Mouse (Mus musculus): ENCODE results near the gene Ssh1. TPM values are rescaled to one million over a fixed set of nuclear protein-coding genes. Genes with fewer than 3 reads are reported as not detected.

The Ssh1 gene
- polyA plus RNA-seq, 1 experiment = 10.7 TPM

DNA sequence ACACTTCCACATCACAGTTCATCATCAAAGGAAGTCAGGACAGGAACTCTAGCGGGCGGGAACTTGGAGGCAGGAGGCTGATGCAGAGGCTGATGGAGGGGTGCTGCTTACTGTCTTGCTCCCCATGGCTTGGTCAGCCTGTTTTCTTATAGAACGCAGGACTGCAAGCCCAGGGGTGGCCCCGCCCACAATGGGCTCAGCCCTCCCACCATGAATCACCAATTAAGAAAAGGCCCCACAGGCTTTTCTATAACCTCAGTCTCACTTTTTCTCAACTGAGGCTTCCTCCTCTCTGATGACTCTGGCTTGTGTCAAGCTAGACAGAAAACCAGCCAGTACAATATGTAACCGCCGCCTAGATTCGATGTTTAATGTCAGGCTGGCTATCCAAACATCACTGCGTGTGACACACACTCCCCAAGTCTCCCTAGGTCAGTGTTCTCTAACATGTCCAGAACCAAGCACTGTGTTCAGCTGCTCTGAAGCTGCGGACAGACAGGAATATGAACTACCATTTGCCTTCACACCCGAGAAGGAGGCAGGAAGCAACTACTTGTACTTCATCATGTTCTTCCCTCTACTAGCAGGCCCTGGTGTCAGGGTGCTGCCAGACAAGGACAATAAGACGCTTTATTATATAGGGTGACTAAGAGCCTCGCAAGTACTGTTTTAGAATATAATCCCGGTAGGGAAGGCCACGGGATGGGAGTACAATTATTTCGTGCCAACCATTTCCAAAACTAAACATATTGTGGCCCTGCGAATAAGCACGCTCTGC lies 86.5 kb downstream of the Ssh1 start:
- Histone ChIP-seq H3K4me1 (replicated peaks; ENCODE audit: control insufficient read depth, insufficient read depth, low read length) (peaks cover 23% of the 10 kb centered on the region), H3K4me3 (ENCODE audit: control insufficient read depth, insufficient read depth, low read length) (peak overlapping the region; percentile 63), H3K27me3 (ENCODE audit: control insufficient read depth, insufficient read depth, low read length) (no peaks in the 10 kb centered on the region), H3K27ac (ENCODE audit: control insufficient read depth, insufficient read depth, low read length) (peak overlapping the region; percentile 39), H3K36me3 (ENCODE audit: control insufficient read depth, insufficient read depth, low read length) (no peaks in the 10 kb centered on the region)
- TF ChIP-seq POLR2A (IDR thresholded peaks at IDR 0.05; ENCODE audit: control insufficient read depth, extremely low read depth, insufficient read depth, low read length, poor library complexity) (no peak), CTCF (IDR thresholded peaks at IDR 0.05; ENCODE audit: borderline replicate concordance, control insufficient read depth, extremely low read depth, insufficient read depth, low read length, poor library complexity) (no peak)
- DNase-seq = peak; percentile 16
- WGBS = 25% methylated on average over 17 of the region's 17 CpGs

- H3K36me3 ChIP-seq (ENCODE audit: control insufficient read depth, insufficient read depth, low read length) = no peaks in the 10 kb centered on the region
- no peaks in the 10 kb centered on the region for H3K27me3 ChIP-seq (ENCODE audit: control insufficient read depth, insufficient read depth, low read length)
- TF ChIP-seq POLR2A (IDR thresholded peaks at IDR 0.05; ENCODE audit: control insufficient read depth, extremely low read depth, insufficient read depth, low read length, poor library complexity) (no peak), CTCF (IDR thresholded peaks at IDR 0.05; ENCODE audit: borderline replicate concordance, control insufficient read depth, extremely low read depth, insufficient read depth, low read length, poor library complexity) (no peak)
- H3K27ac ChIP-seq (ENCODE audit: control insufficient read depth, insufficient read depth, low read length) = no peak overlapping the region
- no peak overlapping the region for H3K4me3 ChIP-seq (ENCODE audit: control insufficient read depth, insufficient read depth, low read length)
- H3K4me1 ChIP-seq (replicated peaks; ENCODE audit: control insufficient read depth, insufficient read depth, low read length) = peaks cover 26% of the 10 kb centered on the region
- DNase-seq = no peak
- WGBS = 79% methylated on average over 4 of the region's 4 CpGs
These were observed 88.7 kb downstream of the Ssh1 start for GRCm38 (mm10) chr5:113904987-113905386.

DNA sequence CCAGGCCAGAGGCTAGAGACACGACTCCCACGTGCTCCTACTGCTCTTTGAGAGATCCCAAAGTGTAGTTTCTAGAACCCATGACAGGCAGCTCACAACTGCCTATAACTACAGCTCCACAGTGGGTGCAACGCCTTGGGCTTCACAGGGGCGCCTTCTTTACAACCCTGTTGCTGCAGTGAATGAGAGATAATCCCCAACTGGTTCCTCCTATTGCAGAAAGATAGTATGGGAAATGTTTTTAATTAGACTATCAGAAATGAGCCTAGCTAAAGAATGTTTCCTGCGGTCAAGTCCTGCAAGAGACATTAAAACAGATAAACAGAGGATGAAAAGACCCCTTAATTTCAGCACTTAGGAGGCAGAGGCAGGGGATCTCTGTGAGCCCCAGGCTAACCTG lies 90.7 kb downstream of the Ssh1 start:
- H3K27me3 ChIP-seq (ENCODE audit: control insufficient read depth, insufficient read depth, low read length) = no peaks in the 10 kb centered on the region
- peaks cover 30% of the 10 kb centered on the region for H3K4me1 ChIP-seq (replicated peaks; ENCODE audit: control insufficient read depth, insufficient read depth, low read length)
- no peak for DNase-seq
- H3K36me3 ChIP-seq (ENCODE audit: control insufficient read depth, insufficient read depth, low read length) = no peaks in the 10 kb centered on the region
- TF ChIP-seq CTCF (IDR thresholded peaks at IDR 0.05; ENCODE audit: borderline replicate concordance, control insufficient read depth, extremely low read depth, insufficient read depth, low read length, poor library complexity) (no peak), POLR2A (IDR thresholded peaks at IDR 0.05; ENCODE audit: control insufficient read depth, extremely low read depth, insufficient read depth, low read length, poor library complexity) (no peak)
- WGBS = 93% methylated on average over 5 of the region's 5 CpGs
- H3K4me3 ChIP-seq (ENCODE audit: control insufficient read depth, insufficient read depth, low read length) = no peak overlapping the region
- no peak overlapping the region for H3K27ac ChIP-seq (ENCODE audit: control insufficient read depth, insufficient read depth, low read length)

DNA sequence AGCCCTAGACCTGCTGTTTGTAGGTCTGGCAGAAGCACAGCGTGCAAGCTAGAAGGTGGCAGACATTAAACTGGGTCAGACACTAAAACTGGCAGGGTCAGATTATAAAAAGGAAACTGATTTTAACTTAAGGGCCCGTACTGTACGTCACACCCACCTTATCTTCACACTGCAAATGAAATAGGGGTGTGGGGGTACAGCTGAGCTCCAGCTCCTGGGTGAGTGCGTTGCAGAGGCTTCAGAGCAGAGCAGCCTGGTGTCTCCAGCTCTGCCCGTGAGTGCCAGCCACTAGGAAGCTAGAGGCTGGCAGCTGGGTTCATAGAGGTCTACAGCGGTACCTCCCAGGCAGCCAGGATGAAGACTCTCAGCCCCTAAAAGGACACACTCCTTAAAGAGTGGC lies 91.7 kb downstream of the Ssh1 start:
- WGBS = 44% methylated on average over 6 of the region's 6 CpGs
- 0 out of 2 replicates have a peak overlapping the region, but pooled peaks have one; percentile 5 for H3K27ac ChIP-seq (ENCODE audit: control insufficient read depth, insufficient read depth, low read length)
- peaks cover 27% of the 10 kb centered on the region for H3K4me1 ChIP-seq (replicated peaks; ENCODE audit: control insufficient read depth, insufficient read depth, low read length)

GRCm38 (mm10) chr5:113901074-113901571 lies 92.6 kb downstream of the Ssh1 start:
- Histone ChIP-seq H3K36me3 (ENCODE audit: control insufficient read depth, insufficient read depth, low read length) (no peaks in the 10 kb centered on the region), H3K4me1 (replicated peaks; ENCODE audit: control insufficient read depth, insufficient read depth, low read length) (peaks cover 21% of the 10 kb centered on the region), H3K27me3 (ENCODE audit: control insufficient read depth, insufficient read depth, low read length) (no peaks in the 10 kb centered on the region), H3K4me3 (ENCODE audit: control insufficient read depth, insufficient read depth, low read length) (no peak overlapping the region), H3K27ac (ENCODE audit: control insufficient read depth, insufficient read depth, low read length) (no peak overlapping the region)
- DNase-seq = no peak
- TF ChIP-seq CTCF (IDR thresholded peaks at IDR 0.05; ENCODE audit: borderline replicate concordance, control insufficient read depth, extremely low read depth, insufficient read depth, low read length, poor library complexity) (no peak), POLR2A (IDR thresholded peaks at IDR 0.05; ENCODE audit: control insufficient read depth, extremely low read depth, insufficient read depth, low read length, poor library complexity) (no peak)
- 92% methylated on average over 8 of the region's 8 CpGs for WGBS

More for the DNA sequence above, 91.7 kb downstream of the Ssh1 start:
- Histone ChIP-seq H3K36me3 (ENCODE audit: control insufficient read depth, insufficient read depth, low read length) (no peaks in the 10 kb centered on the region), H3K4me3 (ENCODE audit: control insufficient read depth, insufficient read depth, low read length) (no peak overlapping the region), H3K27me3 (ENCODE audit: control insufficient read depth, insufficient read depth, low read length) (no peaks in the 10 kb centered on the region)
- no peak for DNase-seq
- TF ChIP-seq CTCF (IDR thresholded peaks at IDR 0.05; ENCODE audit: borderline replicate concordance, control insufficient read depth, extremely low read depth, insufficient read depth, low read length, poor library complexity) = no peak
- no peak for TF ChIP-seq POLR2A (IDR thresholded peaks at IDR 0.05; ENCODE audit: control insufficient read depth, extremely low read depth, insufficient read depth, low read length, poor library complexity)

- no peak overlapping the region for H3K27ac ChIP-seq (ENCODE audit: control insufficient read depth, insufficient read depth, low read length)
These were observed 94.2 kb downstream of the Ssh1 start for GRCm38 (mm10) chr5:113899543-113899942.

More at GRCm38 (mm10) chr5:113899543-113899942, 94.2 kb downstream of the Ssh1 start:
- no peaks in the 10 kb centered on the region for H3K27me3 ChIP-seq (ENCODE audit: control insufficient read depth, insufficient read depth, low read length)
- no peaks in the 10 kb centered on the region for H3K36me3 ChIP-seq (ENCODE audit: control insufficient read depth, insufficient read depth, low read length)
- TF ChIP-seq POLR2A (IDR thresholded peaks at IDR 0.05; ENCODE audit: control insufficient read depth, extremely low read depth, insufficient read depth, low read length, poor library complexity) = no peak
- no peak for TF ChIP-seq CTCF (IDR thresholded peaks at IDR 0.05; ENCODE audit: borderline replicate concordance, control insufficient read depth, extremely low read depth, insufficient read depth, low read length, poor library complexity)
- H3K4me3 ChIP-seq (ENCODE audit: control insufficient read depth, insufficient read depth, low read length) = peak overlapping the region; percentile 21
- WGBS = 43% methylated on average over 12 of the region's 12 CpGs
- DNase-seq = no peak
- peaks cover 21% of the 10 kb centered on the region for H3K4me1 ChIP-seq (replicated peaks; ENCODE audit: control insufficient read depth, insufficient read depth, low read length)

Data from thymus, adult 2 months (tissue).